Mouse (Mus musculus) ZHBTc4 (cell line): Measurements from ENCODE around the gene Agrp.

Experiments used
- DNase-seq: peaks from one replicate; pipeline ENCODE4 v3.0.0-alpha.2; 2011; ENCODE audit warnings: low read depth, low spot score

Agrp gene

GRCm38 (mm10) chr8:105518436-105519313 is 118.5 kb downstream of the Agrp start, which contains the start of gene Hsd11b2:
Gene Hsd11b2 (plus strand): TSS chr8:105518755.
- DNase-seq: peak; percentile 66

DNA sequence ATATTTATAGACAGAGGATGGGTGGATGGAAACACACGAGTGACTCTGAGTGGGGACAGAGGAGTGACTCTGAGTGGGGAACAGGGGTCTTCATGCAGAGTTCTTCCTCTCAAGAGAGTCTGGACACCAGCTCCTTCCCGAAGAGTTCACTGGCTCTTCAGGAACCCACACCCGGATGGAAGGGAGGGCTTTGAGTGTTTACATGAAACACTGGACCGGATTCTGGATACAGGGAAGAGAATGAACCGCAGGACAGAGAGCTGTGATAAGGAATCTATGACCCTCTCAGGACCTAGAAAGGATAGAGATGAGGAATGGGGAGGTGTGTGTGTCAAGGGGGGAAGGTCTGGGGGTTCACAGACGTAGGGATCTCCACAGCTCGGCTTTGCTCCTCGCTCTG is 119.8 kb downstream of the Agrp start:
- no peak for DNase-seq
